11 mouse cellular contexts compared by ENCODE assay signal in the genomic region with DNA sequence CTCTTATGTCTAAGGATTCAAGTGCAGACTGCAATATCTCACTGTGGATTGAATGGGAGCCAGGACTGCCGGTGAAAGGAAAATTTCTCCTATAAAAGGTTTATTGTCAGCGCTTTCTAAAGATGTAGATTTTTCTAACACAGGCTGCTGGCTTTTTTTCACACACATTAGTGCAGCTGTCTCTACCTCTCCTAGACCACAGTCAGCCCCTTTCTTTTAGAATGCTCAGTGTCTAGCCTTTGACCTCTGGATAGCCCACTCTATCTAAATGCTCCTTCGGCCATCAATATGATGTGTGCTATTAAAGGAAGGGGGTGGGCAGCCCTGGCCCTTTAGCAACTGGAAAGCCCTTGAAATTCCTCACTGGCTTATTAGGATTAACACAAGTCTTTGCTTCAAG. TPM values are rescaled to one million over a fixed set of nuclear protein-coding genes. Genes with fewer than 3 reads are reported as not detected.
DNase-seq lines count a peak whose midpoint lies in the region; ATAC-seq and TF ChIP-seq lines count a peak whose summit lies in the region.
"Had no signal": no experiment of that assay in that cellular context is flagged by ENCODE, and none has a peak within 500 bp of the region (broad histone marks: within the 10 kb centered on the region; RNA-seq: fewer than 3 reads in every experiment).

No protein-coding gene starts in this region.

- H3K36me3 ChIP-seq in hindbrain, embryonic 12.5 days = no peaks in the 10 kb centered on the region
- H3K36me3 ChIP-seq in hindbrain, embryonic 14.5 days (replicated peaks; ENCODE audit: control insufficient read depth, insufficient read depth) = no peaks in the 10 kb centered on the region
- H3K36me3 ChIP-seq: liver, embryonic 15.5 days had no signal

- H3K9ac ChIP-seq in hindbrain, embryonic 12.5 days = no peak overlapping the region
- H3K9ac ChIP-seq in hindbrain, embryonic 14.5 days = no peak overlapping the region
- H3K9ac ChIP-seq: liver, embryonic 15.5 days had no signal

- TF ChIP-seq POLR2A in brain, embryonic 14.5 days (IDR thresholded peaks at IDR 0.05; ENCODE audit: borderline replicate concordance, extremely low read depth, insufficient read depth, insufficient read length, poor library complexity, severe bottlenecking) = no peak
- TF ChIP-seq POLR2A in embryonic fibroblast, embryonic 13.5 days (IDR thresholded peaks at IDR 0.05; ENCODE audit: low read depth, low read length) = peak; percentile 69

- no peak for TF ChIP-seq CTCF in brain, embryonic 14.5 days (IDR thresholded peaks at IDR 0.05; ENCODE audit: borderline replicate concordance, extremely low read depth, insufficient read depth, insufficient read length)
- no peak for TF ChIP-seq CTCF in embryonic fibroblast, embryonic 13.5 days (IDR thresholded peaks at IDR 0.05; ENCODE audit: borderline replicate concordance, insufficient read depth, low read length)

- 0 out of 2 replicates have a peak, but pooled peaks have one; percentile 13 for ATAC-seq in hindbrain, embryonic 12.5 days (ENCODE audit: low FRiP score)
- ATAC-seq in hindbrain, embryonic 14.5 days (ENCODE audit: low FRiP score) = no peak
- ATAC-seq: inflammation-experienced regulatory T-cells, adult 6 months had no signal

- no peaks in the 10 kb centered on the region for H3K9me3 ChIP-seq in hindbrain, embryonic 12.5 days (replicated peaks)
- H3K9me3 ChIP-seq in hindbrain, embryonic 14.5 days (ENCODE audit: control insufficient read depth, low read length) = no peaks in the 10 kb centered on the region
- H3K9me3 ChIP-seq: liver, embryonic 15.5 days had no signal

- H3K27ac ChIP-seq in hindbrain, embryonic 12.5 days = no peak overlapping the region
- no peak overlapping the region for H3K27ac ChIP-seq in hindbrain, embryonic 14.5 days
- H3K27ac ChIP-seq in embryonic fibroblast, embryonic 13.5 days (ENCODE audit: insufficient read depth, low read length) = peak overlapping the region; percentile 12; the same call in 1 of the 2 replicates
- H3K27ac ChIP-seq: liver, embryonic 15.5 days had no signal

- H3K4me2 ChIP-seq in hindbrain, embryonic 12.5 days (replicated peaks) = no peak overlapping the region
- no peak overlapping the region for H3K4me2 ChIP-seq in hindbrain, embryonic 14.5 days (replicated peaks)
- H3K4me2 ChIP-seq: liver, embryonic 15.5 days had no signal

- 19% methylated on average over 3 of the region's 3 CpGs for WGBS in hindbrain, embryonic 12.5 days
- 17% methylated on average over 3 of the region's 3 CpGs for WGBS in hindbrain, embryonic 14.5 days

- H3K4me1 ChIP-seq in hindbrain, embryonic 12.5 days = peaks cover 41% of the 10 kb centered on the region
- peaks cover 14% of the 10 kb centered on the region for H3K4me1 ChIP-seq in hindbrain, embryonic 14.5 days (replicated peaks; ENCODE audit: control insufficient read depth, insufficient read depth, low read length)
- peaks cover 6% of the 10 kb centered on the region; the same call in 1 of the 2 replicates for H3K4me1 ChIP-seq in embryonic fibroblast, embryonic 13.5 days (ENCODE audit: control insufficient read depth, insufficient read depth, low read length)
- H3K4me1 ChIP-seq: liver, embryonic 15.5 days had no signal

- DNase-seq in hindbrain, embryonic 14.5 days (ENCODE audit: low spot score) = no peak
- DNase-seq in brain, embryonic 14.5 days (ENCODE audit: low read depth) = peak; percentile 83
- DNase-seq in neural tube, embryonic 10.5 days (ENCODE audit: extremely low spot score, low spot score) = peak; percentile 47
- DNase-seq in spleen, adult 12 weeks (ENCODE audit: low spot score) = no peak
- no peak for DNase-seq in adrenal gland, postnatal 14 days
- DNase-seq: cerebellum, adult 9-11 months; lung, postnatal 36 days had no signal

- H3K4me3 ChIP-seq in hindbrain, embryonic 12.5 days = no peak overlapping the region
- H3K4me3 ChIP-seq in hindbrain, embryonic 14.5 days (replicated peaks; ENCODE audit: low read length) = no peak overlapping the region
- H3K4me3 ChIP-seq in embryonic fibroblast, embryonic 13.5 days (ENCODE audit: insufficient read depth, low read length) = peak overlapping the region; percentile 51; the same call in 1 of the 2 replicates
- H3K4me3 ChIP-seq: liver, embryonic 15.5 days had no signal

- H3K27me3 ChIP-seq in hindbrain, embryonic 12.5 days = peaks cover 22% of the 10 kb centered on the region
- peaks cover 34% of the 10 kb centered on the region for H3K27me3 ChIP-seq in hindbrain, embryonic 14.5 days (ENCODE audit: control insufficient read depth, insufficient read depth, low read length)

RNA-seq across cellular contexts. Expression of a gene that starts 3.8 kb away (rescaled TPM):
- 40.8 and 41.9 TPM in 2 replicates for polyA plus RNA-seq in hindbrain, embryonic 12.5 days (2016; fragmentation: Nextera tagmentation; extraction: Ambion mirVana)
- 4.6 and 4.7 TPM in 2 replicates for polyA plus RNA-seq in hindbrain, embryonic 14.5 days (2014; fragmentation: Nextera tagmentation; extraction: Ambion mirVana)
- polyA plus RNA-seq in brain, embryonic 14.5 days (2012; rRNA removed) = 12.9 and 17.3 TPM in 2 replicates
- polyA plus RNA-seq in embryonic fibroblast, embryonic 13.5 days (2011; ENCODE audit: insufficient read length, low read depth, missing spikeins) = 464 and 759 TPM in 2 replicates
- total RNA-seq in adrenal gland, postnatal 14 days (2021) = 25.5 and 27.8 TPM in 2 replicates
- polyA plus RNA-seq: inflammation-experienced regulatory T-cells, adult 6 months had no signal

Comparison
In these comparisons a context has a peak if more than half of its experiments do, and no peak if none do; other contexts are left out.
1. DNase-seq: peak in brain, embryonic 14.5 days (single experiment) and neural tube, embryonic 10.5 days (single experiment); none in hindbrain, embryonic 14.5 days (single experiment), spleen, adult 12 weeks (single experiment) and adrenal gland, postnatal 14 days (single experiment).
2. RNA of a gene that starts 3.8 kb away (polyA plus RNA-seq): 464 to 759 TPM in embryonic fibroblast, embryonic 13.5 days; 40.8 to 41.9 TPM in hindbrain, embryonic 12.5 days, 12.9 to 17.3 TPM in brain, embryonic 14.5 days and 4.6 to 4.7 TPM in hindbrain, embryonic 14.5 days; every median in the first group is over 10 times any median in the second.